In genomic region chr2:44549311-44549710, GRCm38 (mm10) we compare ENCODE assay signal across 15 mouse cellular contexts.
"Had no signal": no experiment of that assay in that cellular context is flagged by ENCODE, and none has a peak within 500 bp of the region (broad histone marks: within the 10 kb centered on the region; RNA-seq: fewer than 3 reads in every experiment).

No protein-coding gene starts in this region.

- DNase-seq: lung, postnatal 14 days; right cerebral cortex, adult 18-20 months; thymus, adult 2 months; thymus, postnatal 25 days had no signal

- H3K4me2 ChIP-seq: liver, embryonic 12.5 days; lung, embryonic 15.5 days; midbrain, embryonic 13.5 days had no signal

- H3K4me3 ChIP-seq: layer of hippocampus, adult 2 months; left cerebral cortex, adult 2 months; limb, embryonic 10.5 days; liver, embryonic 12.5 days; lung, embryonic 15.5 days; megakaryocyte, embryonic 14.5 days; midbrain, embryonic 13.5 days had no signal

- H3K4me1 ChIP-seq: limb, embryonic 10.5 days; liver, embryonic 12.5 days; lung, embryonic 15.5 days; megakaryocyte, embryonic 14.5 days; midbrain, embryonic 13.5 days had no signal

- H3K27ac ChIP-seq: layer of hippocampus, adult 2 months; left cerebral cortex, adult 2 months; limb, embryonic 10.5 days; liver, embryonic 12.5 days; lung, embryonic 15.5 days; macrophage; midbrain, embryonic 13.5 days had no signal

- H3K9me3 ChIP-seq: limb, embryonic 10.5 days; liver, embryonic 12.5 days; lung, embryonic 15.5 days; megakaryocyte, embryonic 14.5 days; midbrain, embryonic 13.5 days had no signal

- H3K27me3 ChIP-seq: liver, embryonic 12.5 days; lung, embryonic 15.5 days; midbrain, embryonic 13.5 days had no signal

- H3K36me3 ChIP-seq: limb, embryonic 10.5 days; liver, embryonic 12.5 days; lung, embryonic 15.5 days; midbrain, embryonic 13.5 days had no signal

- H3K9ac ChIP-seq: liver, embryonic 12.5 days; lung, embryonic 15.5 days; midbrain, embryonic 13.5 days had no signal

- ATAC-seq: hindbrain, embryonic 16.5 days; inflammation-experienced regulatory T-cells, adult 6 months; intestine, postnatal 0 days; liver, embryonic 12.5 days; midbrain, embryonic 13.5 days had no signal
